Mouse (Mus musculus) spleen, adult 2 months (tissue): ENCODE data around the gene Isca1.

Experiments used
- CTCF ChIP-seq: fragments of 200-500 bp; IDR thresholded peaks from 2 replicates; pipeline ENCODE4 v1.5.1; 2011; ENCODE audit warnings: mild to moderate bottlenecking, inconsistent platforms; ENCODE audit not compliant: insufficient read depth, insufficient read length, insufficient replicate concordance; ENCODE audit errors: extremely low read depth
- POLR2A ChIP-seq: fragments of 200-500 bp; IDR thresholded peaks from 2 replicates; pipeline ENCODE4 v1.6.1; 2011; ENCODE audit warnings: low read depth, low read length, inconsistent platforms

- TF ChIP-seq CTCF (no peak), POLR2A (no peak)
Observed at GRCm38 (mm10) chr13:59738455-59738854, 31.2 kb downstream of the Isca1 start.
